Mouse (Mus musculus) splenic B cell, adult 2 months (primary cell): ENCODE measurements around the gene Clic4.

Experiments used
- DNase-seq: peaks from one replicate; pipeline ENCODE4 v3.0.0-alpha.2; 2011; ENCODE audit warnings: low read depth, low spot score
- H3K27me3 ChIP-seq: 2 replicates; pipeline ENCODE4 v1.6.1; 2012; ENCODE audit warnings: mild to moderate bottlenecking, low read length, moderate library complexity, mixed read lengths; ENCODE audit not compliant: control insufficient read depth, poor library complexity, insufficient read depth, severe bottlenecking
- H3K36me3 ChIP-seq: 2 replicates; pipeline ENCODE4 v1.6.1; 2012; ENCODE audit warnings: mild to moderate bottlenecking, low read length, moderate library complexity, mixed read lengths; ENCODE audit not compliant: control insufficient read depth, poor library complexity, insufficient read depth, severe bottlenecking

Clic4 gene

GRCm38 (mm10) chr4:135300248-135301041 is 27.8 kb upstream of the Clic4 start:
- H3K27me3 ChIP-seq, result no peaks in the 10 kb centered on the region
- peak; percentile 47 for DNase-seq
- no peaks in the 10 kb centered on the region for H3K36me3 ChIP-seq

GRCm38 (mm10) chr4:135298680-135299079 is 26.1 kb upstream of the Clic4 start:
- Histone ChIP-seq H3K36me3 (no peaks in the 10 kb centered on the region), H3K27me3 (no peaks in the 10 kb centered on the region)
- no peak for DNase-seq

- no peak for DNase-seq
- Histone ChIP-seq H3K36me3 (no peaks in the 10 kb centered on the region), H3K27me3 (no peaks in the 10 kb centered on the region; the same call in 1 of the 2 replicates)
Observed at GRCm38 (mm10) chr4:135297931-135298546, 25.4 kb upstream of the Clic4 start.

- H3K36me3 ChIP-seq, result no peaks in the 10 kb centered on the region
- DNase-seq, result no peak
- H3K27me3 ChIP-seq, result no peaks in the 10 kb centered on the region; the same call in 1 of the 2 replicates
Observed at GRCm38 (mm10) chr4:135297146-135297545, 24.5 kb upstream of the Clic4 start.

GRCm38 (mm10) chr4:135296565-135296964 is 24.0 kb upstream of the Clic4 start:
- DNase-seq, result no peak
- no peaks in the 10 kb centered on the region for H3K36me3 ChIP-seq
- no peaks in the 10 kb centered on the region; the same call in 1 of the 2 replicates for H3K27me3 ChIP-seq

GRCm38 (mm10) chr4:135293813-135294212 is 21.2 kb upstream of the Clic4 start:
- Histone ChIP-seq H3K27me3 (no peaks in the 10 kb centered on the region; the same call in 1 of the 2 replicates), H3K36me3 (no peaks in the 10 kb centered on the region)
- peak; percentile 43 for DNase-seq

- peak; percentile 77 for DNase-seq
- Histone ChIP-seq H3K27me3 (no peaks in the 10 kb centered on the region; the same call in 1 of the 2 replicates), H3K36me3 (no peaks in the 10 kb centered on the region)
Observed at GRCm38 (mm10) chr4:135292477-135293089, 20.0 kb upstream of the Clic4 start.

GRCm38 (mm10) chr4:135291841-135292240 is 19.2 kb upstream of the Clic4 start:
- Histone ChIP-seq H3K27me3 (no peaks in the 10 kb centered on the region; the same call in 1 of the 2 replicates), H3K36me3 (no peaks in the 10 kb centered on the region)
- no peak for DNase-seq

- DNase-seq, result no peak
- Histone ChIP-seq H3K27me3 (no peaks in the 10 kb centered on the region; the same call in 1 of the 2 replicates), H3K36me3 (no peaks in the 10 kb centered on the region)
Observed at GRCm38 (mm10) chr4:135291199-135291598, 18.6 kb upstream of the Clic4 start.

GRCm38 (mm10) chr4:135287975-135288374 is 15.4 kb upstream of the Clic4 start:
- Histone ChIP-seq H3K27me3 (no peaks in the 10 kb centered on the region), H3K36me3 (no peaks in the 10 kb centered on the region)
- DNase-seq, result no peak

GRCm38 (mm10) chr4:135286833-135287395 is 14.3 kb upstream of the Clic4 start:
- DNase-seq, result no peak
- H3K36me3 ChIP-seq, result no peaks in the 10 kb centered on the region
- no peaks in the 10 kb centered on the region for H3K27me3 ChIP-seq

GRCm38 (mm10) chr4:135286033-135286622 is 13.5 kb upstream of the Clic4 start:
- no peaks in the 10 kb centered on the region for H3K36me3 ChIP-seq
- H3K27me3 ChIP-seq, result no peaks in the 10 kb centered on the region
- DNase-seq, result no peak

- Histone ChIP-seq H3K36me3 (no peaks in the 10 kb centered on the region), H3K27me3 (no peaks in the 10 kb centered on the region)
- no peak for DNase-seq
Observed at GRCm38 (mm10) chr4:135285436-135285835, 12.8 kb upstream of the Clic4 start.

GRCm38 (mm10) chr4:135283875-135284274 is 11.3 kb upstream of the Clic4 start:
- Histone ChIP-seq H3K36me3 (no peaks in the 10 kb centered on the region), H3K27me3 (no peaks in the 10 kb centered on the region)
- no peak for DNase-seq
